Mouse (Mus musculus) ES-Bruce4 (cell line): Measurements from ENCODE around the gene Comt. TPM values are rescaled to one million over a fixed set of nuclear protein-coding genes. Genes with fewer than 3 reads are reported as not detected.

Source experiments
- H3K27ac ChIP-seq: 2 replicates; pipeline ENCODE4 v1.5.1; 2012; ENCODE audit warnings: low read length, inconsistent platforms; ENCODE audit not compliant: insufficient read depth
- H3K27me3 ChIP-seq: 2 replicates; pipeline ENCODE4 v1.6.1; 2012; ENCODE audit warnings: mild to moderate bottlenecking, low read length, inconsistent platforms; ENCODE audit not compliant: control insufficient read depth, poor library complexity, insufficient read depth, severe bottlenecking
- H3K36me3 ChIP-seq: 2 replicates; pipeline ENCODE4 v1.6.1; 2012; ENCODE audit warnings: inconsistent platforms, mild to moderate bottlenecking, low read length, moderate library complexity; ENCODE audit not compliant: control insufficient read depth, poor library complexity, insufficient read depth, severe bottlenecking
- H3K4me1 ChIP-seq: one replicate; pipeline ENCODE4 v1.8.1; 2011; ENCODE audit warnings: low read length; ENCODE audit not compliant: control insufficient read depth, insufficient read depth
- H3K4me3 ChIP-seq: 2 replicates; pipeline ENCODE4 v1.5.1; 2011; ENCODE audit warnings: low read depth, mild to moderate bottlenecking, low read length
- H3K9ac ChIP-seq: 2 replicates; pipeline ENCODE4 v1.6.1; 2012; ENCODE audit warnings: low read depth, mild to moderate bottlenecking, inconsistent platforms; ENCODE audit not compliant: poor library complexity, severe bottlenecking
- H3K9me3 ChIP-seq: replicated peaks from 2 replicates; pipeline ENCODE4 v1.6.1; 2012; ENCODE audit warnings: mild to moderate bottlenecking, low read length, inconsistent platforms; ENCODE audit not compliant: control insufficient read depth, poor library complexity, insufficient read depth, severe bottlenecking
- CTCF ChIP-seq: IDR thresholded peaks from one replicate; pipeline ENCODE4 v1.8.1; 2011; ENCODE audit warnings: low read depth, low read length
- EP300 ChIP-seq: IDR thresholded peaks from 2 replicates; pipeline ENCODE4 v1.6.1; 2011; ENCODE audit warnings: low read depth, low read length; ENCODE audit not compliant: insufficient read depth
- POLR2A ChIP-seq: IDR thresholded peaks from one replicate; pipeline ENCODE4 v1.8.1; 2011; ENCODE audit warnings: low read length; ENCODE audit not compliant: insufficient read depth
- polyA plus RNA-seq: library from polyadenylated mRNA; stranded (reverse); fragments of >200 nt; gene quantifications from 2 replicates; pipeline ENCODE4 v1.2.4, GENCODE M21; 2011; ENCODE audit warnings: low read depth; ENCODE audit not compliant: missing spikeins, insufficient read depth, insufficient read length

Gene Comt
- polyA plus RNA-seq, 1 experiment: 13.6 TPM

DNA sequence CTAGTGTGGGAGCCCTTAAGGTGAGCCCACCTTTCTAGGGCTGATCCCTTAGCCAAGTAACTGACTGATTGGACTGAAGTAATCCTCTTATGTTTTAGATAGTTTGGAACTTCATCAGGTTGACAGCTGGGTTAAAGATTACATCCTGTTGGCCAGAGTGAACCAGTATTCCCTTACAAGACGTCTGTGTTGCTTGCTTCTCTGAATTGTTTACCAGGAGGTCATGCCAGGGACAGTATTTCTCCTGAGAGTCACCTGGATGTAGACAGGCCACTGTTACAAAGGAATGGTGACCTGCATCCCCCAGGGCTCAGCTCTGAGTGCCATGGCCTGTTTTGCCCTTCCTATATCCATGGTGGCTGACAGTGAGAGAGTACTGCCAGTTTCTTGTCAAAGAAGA, 48.2 kb downstream of the Comt start:
- H3K9ac ChIP-seq: no peak overlapping the region
- H3K36me3 ChIP-seq: no peaks in the 10 kb centered on the region
- H3K9me3 ChIP-seq: no peaks in the 10 kb centered on the region
- no peak overlapping the region for H3K27ac ChIP-seq
- H3K4me3 ChIP-seq: no peak overlapping the region
- TF ChIP-seq POLR2A: no peak
- TF ChIP-seq CTCF: no peak
- TF ChIP-seq EP300: no peak
- peaks cover 6% of the 10 kb centered on the region for H3K4me1 ChIP-seq
- H3K27me3 ChIP-seq: no peaks in the 10 kb centered on the region

DNA sequence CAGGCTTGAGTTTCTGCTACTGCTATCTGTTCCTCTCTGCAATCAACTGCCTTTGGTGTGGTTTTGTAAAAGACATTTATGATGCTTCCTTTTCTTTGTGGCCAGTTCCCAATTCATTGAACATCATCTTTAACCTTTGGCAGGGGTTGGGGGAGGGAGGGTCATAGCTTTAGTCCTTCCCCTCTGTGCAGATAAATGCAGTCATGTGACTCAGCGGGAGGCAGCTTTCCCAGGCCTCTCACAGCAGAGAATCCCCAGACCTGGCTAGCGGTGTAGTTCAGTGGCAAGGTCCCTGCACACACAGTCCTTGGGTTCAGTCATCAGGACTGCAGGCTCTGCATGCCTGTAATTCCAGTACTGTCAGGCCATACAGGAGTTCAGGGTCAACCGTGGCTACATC, 49.4 kb downstream of the Comt start:
- peaks cover 6% of the 10 kb centered on the region for H3K4me1 ChIP-seq
- no peak overlapping the region for H3K9ac ChIP-seq
- no peaks in the 10 kb centered on the region for H3K36me3 ChIP-seq
- no peak for TF ChIP-seq CTCF
- TF ChIP-seq POLR2A: no peak
- 0 out of 2 replicates have a peak, but pooled peaks have one; percentile 12 for TF ChIP-seq EP300
- no peak overlapping the region for H3K27ac ChIP-seq
- H3K9me3 ChIP-seq: no peaks in the 10 kb centered on the region
- no peaks in the 10 kb centered on the region for H3K27me3 ChIP-seq
- H3K4me3 ChIP-seq: no peak overlapping the region

GRCm38 (mm10) chr16:18376297-18376954, 50.2 kb downstream of the Comt start:
- no peak overlapping the region for H3K27ac ChIP-seq
- H3K4me1 ChIP-seq: peaks cover 4% of the 10 kb centered on the region

DNA sequence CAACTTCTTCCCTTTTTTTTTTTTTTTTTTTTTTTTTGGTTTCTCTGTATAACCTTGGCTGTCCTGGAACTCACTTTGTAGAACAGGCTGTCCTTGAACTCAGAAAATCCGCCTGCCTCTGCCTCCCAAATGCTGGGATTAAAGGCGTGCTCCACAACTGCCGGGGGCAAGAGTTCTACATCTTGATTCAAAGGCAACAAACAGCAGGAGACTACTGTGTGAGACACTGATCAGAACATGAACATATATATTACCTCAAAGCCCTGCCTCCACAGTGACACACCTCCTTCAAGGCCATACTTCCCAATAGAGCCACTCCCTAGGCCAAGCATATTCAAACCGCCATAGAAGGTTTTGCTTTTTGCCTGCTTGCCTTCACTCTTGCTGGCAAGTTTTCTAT, 53.0 kb downstream of the Comt start:
- Histone ChIP-seq H3K4me3 (no peak overlapping the region), H3K9ac (no peak overlapping the region), H3K36me3 (no peaks in the 10 kb centered on the region), H3K27me3 (no peaks in the 10 kb centered on the region), H3K4me1 (peaks cover 4% of the 10 kb centered on the region), H3K9me3 (no peaks in the 10 kb centered on the region), H3K27ac (no peak overlapping the region)
- no peak for TF ChIP-seq CTCF
- TF ChIP-seq EP300: no peak
- TF ChIP-seq POLR2A: no peak

More at GRCm38 (mm10) chr16:18376297-18376954, 50.2 kb downstream of the Comt start:
- H3K27me3 ChIP-seq: no peaks in the 10 kb centered on the region
- no peak overlapping the region for H3K9ac ChIP-seq
- H3K36me3 ChIP-seq: no peaks in the 10 kb centered on the region
- no peaks in the 10 kb centered on the region for H3K9me3 ChIP-seq
- no peak overlapping the region for H3K4me3 ChIP-seq
- TF ChIP-seq POLR2A (no peak), CTCF (no peak)

- H3K4me3 ChIP-seq: no peak overlapping the region
- no peaks in the 10 kb centered on the region for H3K36me3 ChIP-seq
- H3K9me3 ChIP-seq: no peaks in the 10 kb centered on the region
- no peaks in the 10 kb centered on the region for H3K4me1 ChIP-seq
- H3K27ac ChIP-seq: no peak overlapping the region
- TF ChIP-seq CTCF (no peak), EP300 (no peak), POLR2A (no peak)
- H3K27me3 ChIP-seq: no peaks in the 10 kb centered on the region
- no peak overlapping the region for H3K9ac ChIP-seq
Observed at GRCm38 (mm10) chr16:18370197-18370596, 56.5 kb downstream of the Comt start.

DNA sequence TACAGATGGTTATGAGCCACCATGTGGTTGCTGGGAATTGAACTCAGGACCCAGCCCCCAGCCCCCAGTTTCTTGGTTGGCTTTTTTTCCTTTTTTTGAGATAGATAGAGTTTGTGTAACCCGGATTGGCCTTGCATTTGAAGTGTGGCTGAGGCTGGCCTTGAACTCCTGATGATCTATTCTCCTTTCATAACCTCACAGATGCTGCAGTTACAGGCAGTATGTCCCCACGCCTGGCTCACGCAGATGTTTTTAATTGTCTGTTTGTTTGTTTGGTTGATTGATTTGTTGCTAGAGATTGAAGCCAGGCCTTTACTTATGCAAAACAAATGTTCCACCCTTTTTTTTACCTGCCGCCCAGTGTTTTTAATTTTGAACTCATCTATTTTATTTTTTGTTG, 59.8 kb downstream of the Comt start:
- no peaks in the 10 kb centered on the region for H3K4me1 ChIP-seq
- TF ChIP-seq CTCF (no peak), POLR2A (no peak), EP300 (no peak)

More for the DNA sequence above, 59.8 kb downstream of the Comt start:
- Histone ChIP-seq H3K27ac (no peak overlapping the region), H3K9me3 (no peaks in the 10 kb centered on the region; the same call in 1 of the 2 replicates), H3K9ac (no peak overlapping the region), H3K36me3 (0 out of 2 replicates have a peak, but pooled peaks cover 2% of the 10 kb centered on the region), H3K27me3 (no peaks in the 10 kb centered on the region), H3K4me3 (no peak overlapping the region)
